19 mouse cellular contexts compared by ENCODE assay signal in genomic region chr12:37263685-37264084, GRCm38 (mm10). TPM values are rescaled to one million over a fixed set of nuclear protein-coding genes. Genes with fewer than 3 reads are reported as not detected.
"Had no signal": no experiment of that assay in that cellular context is flagged by ENCODE, and none has a peak within 500 bp of the region (broad histone marks: within the 10 kb centered on the region; RNA-seq: fewer than 3 reads in every experiment).

No protein-coding gene starts in this region.

- ATAC-seq: midbrain, embryonic 16.5 days had no signal

- H3K9ac ChIP-seq: kidney, embryonic 15.5 days; liver, embryonic 13.5 days; lung, embryonic 15.5 days; neural tube, embryonic 13.5 days; stomach, embryonic 15.5 days had no signal

- H3K4me3 ChIP-seq: kidney, embryonic 15.5 days; left cerebral cortex, adult 2 months; liver, embryonic 13.5 days; lung, embryonic 15.5 days; myocyte; neural tube, embryonic 13.5 days; stomach, embryonic 15.5 days had no signal

- DNase-seq: kidney, adult 11 months; kidney, adult 8-10 months; kidney, postnatal 10 days; kidney, postnatal 36 days; layer of hippocampus, postnatal 36 days; liver, embryonic 13.5 days; retina, postnatal 1 day; right cerebral cortex, postnatal 25 days; spleen, adult 18-20 months; thymus, postnatal 25 days had no signal

- H3K4me2 ChIP-seq: kidney, embryonic 15.5 days; liver, embryonic 13.5 days; lung, embryonic 15.5 days; midbrain, embryonic 11.5 days; neural tube, embryonic 13.5 days; stomach, embryonic 15.5 days had no signal

- H3K27me3 ChIP-seq: kidney, embryonic 15.5 days; liver, embryonic 13.5 days; lung, embryonic 15.5 days; neural tube, embryonic 13.5 days; stomach, embryonic 15.5 days had no signal

- H3K36me3 ChIP-seq: kidney, embryonic 15.5 days; liver, embryonic 13.5 days; lung, embryonic 15.5 days; neural tube, embryonic 13.5 days; stomach, embryonic 15.5 days had no signal

- H3K9me3 ChIP-seq: kidney, embryonic 15.5 days; liver, embryonic 13.5 days; lung, embryonic 15.5 days; neural tube, embryonic 13.5 days; stomach, embryonic 15.5 days had no signal

- H3K27ac ChIP-seq: kidney, embryonic 15.5 days; left cerebral cortex, adult 2 months; liver, embryonic 13.5 days; lung, embryonic 15.5 days; neural tube, embryonic 13.5 days; stomach, embryonic 15.5 days had no signal

- H3K4me1 ChIP-seq: liver, embryonic 13.5 days; lung, embryonic 15.5 days; neural tube, embryonic 13.5 days; stomach, embryonic 15.5 days had no signal

RNA-seq across cellular contexts. Expression of gene Agmo, which starts 22.2 kb away (rescaled TPM):
- total RNA-seq: neutrophil, adult 5-6 weeks had no signal
- polyA plus RNA-seq: myocyte had no signal
